Mouse (Mus musculus): Measurements from ENCODE around the gene Acp7. TPM values are rescaled to one million over a fixed set of nuclear protein-coding genes. Genes with fewer than 3 reads are reported as not detected.
A peak's percentile ranks its signal among the peaks of the same experiment; 100 is the strongest.
"Not testable (repeated sequence)": the region's sequence is repeated elsewhere in the genome, so short reads cannot be mapped to it uniquely, and the experiment has no call there.

The Acp7 gene
- polyA plus RNA-seq, 1 experiment: 0.30 TPM

- peak; percentile 22; the same call in 1 of the 2 replicates for TF ChIP-seq CTCF (IDR thresholded peaks at IDR 0.05; ENCODE audit: borderline replicate concordance, extremely low read depth, insufficient read depth, insufficient read length)
- TF ChIP-seq POLR2A (IDR thresholded peaks at IDR 0.05; ENCODE audit: borderline replicate concordance, extremely low read depth, insufficient read depth, insufficient read length, poor library complexity, severe bottlenecking): no peak
- no peak for DNase-seq (ENCODE audit: low read depth)
Observed at GRCm38 (mm10) chr7:28647016-28647415, 15.9 kb upstream of the Acp7 start.

GRCm38 (mm10) chr7:28645947-28646475, 14.9 kb upstream of the Acp7 start:
- TF ChIP-seq POLR2A (IDR thresholded peaks at IDR 0.05; ENCODE audit: borderline replicate concordance, extremely low read depth, insufficient read depth, insufficient read length, poor library complexity, severe bottlenecking): no peak
- no peak for TF ChIP-seq CTCF (IDR thresholded peaks at IDR 0.05; ENCODE audit: borderline replicate concordance, extremely low read depth, insufficient read depth, insufficient read length)
- DNase-seq (ENCODE audit: low read depth): no peak

GRCm38 (mm10) chr7:28645366-28645765, 14.2 kb upstream of the Acp7 start:
- no peak for DNase-seq (ENCODE audit: low read depth)
- TF ChIP-seq CTCF (IDR thresholded peaks at IDR 0.05; ENCODE audit: borderline replicate concordance, extremely low read depth, insufficient read depth, insufficient read length): no peak

GRCm38 (mm10) chr7:28641546-28641945, 10.4 kb upstream of the Acp7 start:
- TF ChIP-seq CTCF (IDR thresholded peaks at IDR 0.05; ENCODE audit: borderline replicate concordance, extremely low read depth, insufficient read depth, insufficient read length) (no peak), POLR2A (IDR thresholded peaks at IDR 0.05; ENCODE audit: borderline replicate concordance, extremely low read depth, insufficient read depth, insufficient read length, poor library complexity, severe bottlenecking) (no peak)
- no peak for DNase-seq (ENCODE audit: low read depth)

GRCm38 (mm10) chr7:28637511-28637910, 6.4 kb upstream of the Acp7 start:
- no peak for DNase-seq (ENCODE audit: low read depth)
- no peak for TF ChIP-seq CTCF (IDR thresholded peaks at IDR 0.05; ENCODE audit: borderline replicate concordance, extremely low read depth, insufficient read depth, insufficient read length)
- no peak for TF ChIP-seq POLR2A (IDR thresholded peaks at IDR 0.05; ENCODE audit: borderline replicate concordance, extremely low read depth, insufficient read depth, insufficient read length, poor library complexity, severe bottlenecking)

GRCm38 (mm10) chr7:28634128-28634527, 3.0 kb upstream of the Acp7 start:
- TF ChIP-seq POLR2A (IDR thresholded peaks at IDR 0.05; ENCODE audit: borderline replicate concordance, extremely low read depth, insufficient read depth, insufficient read length, poor library complexity, severe bottlenecking) (no peak), CTCF (IDR thresholded peaks at IDR 0.05; ENCODE audit: borderline replicate concordance, extremely low read depth, insufficient read depth, insufficient read length) (no peak)
- no peak for DNase-seq (ENCODE audit: low read depth)

GRCm38 (mm10) chr7:28624791-28625190, 6.3 kb downstream of the Acp7 start:
- DNase-seq (ENCODE audit: low read depth): no peak
- TF ChIP-seq POLR2A (IDR thresholded peaks at IDR 0.05; ENCODE audit: borderline replicate concordance, extremely low read depth, insufficient read depth, insufficient read length, poor library complexity, severe bottlenecking): no peak
- TF ChIP-seq CTCF (IDR thresholded peaks at IDR 0.05; ENCODE audit: borderline replicate concordance, extremely low read depth, insufficient read depth, insufficient read length): no peak

GRCm38 (mm10) chr7:28619098-28619715, 11.9 kb downstream of the Acp7 start:
- no peak for TF ChIP-seq POLR2A (IDR thresholded peaks at IDR 0.05; ENCODE audit: borderline replicate concordance, extremely low read depth, insufficient read depth, insufficient read length, poor library complexity, severe bottlenecking)
- DNase-seq (ENCODE audit: low read depth): no peak

- TF ChIP-seq POLR2A (IDR thresholded peaks at IDR 0.05; ENCODE audit: borderline replicate concordance, extremely low read depth, insufficient read depth, insufficient read length, poor library complexity, severe bottlenecking): no peak
- no peak for TF ChIP-seq CTCF (IDR thresholded peaks at IDR 0.05; ENCODE audit: borderline replicate concordance, extremely low read depth, insufficient read depth, insufficient read length)
- no peak for DNase-seq (ENCODE audit: low read depth)
Observed at GRCm38 (mm10) chr7:28605951-28606350, 25.2 kb downstream of the Acp7 start.

GRCm38 (mm10) chr7:28603788-28604187, 27.3 kb downstream of the Acp7 start:
- not testable (repeated sequence) for DNase-seq (ENCODE audit: low read depth)
- peak; percentile 19; the same call in 1 of the 2 replicates for TF ChIP-seq CTCF (IDR thresholded peaks at IDR 0.05; ENCODE audit: borderline replicate concordance, extremely low read depth, insufficient read depth, insufficient read length)

- TF ChIP-seq CTCF (IDR thresholded peaks at IDR 0.05; ENCODE audit: borderline replicate concordance, extremely low read depth, insufficient read depth, insufficient read length) (no peak), POLR2A (IDR thresholded peaks at IDR 0.05; ENCODE audit: borderline replicate concordance, extremely low read depth, insufficient read depth, insufficient read length, poor library complexity, severe bottlenecking) (no peak)
- DNase-seq (ENCODE audit: low read depth): no peak
Observed at GRCm38 (mm10) chr7:28603136-28603535, 28.0 kb downstream of the Acp7 start.

- DNase-seq (ENCODE audit: low read depth): peak; percentile 76
- no peak for TF ChIP-seq POLR2A (IDR thresholded peaks at IDR 0.05; ENCODE audit: borderline replicate concordance, extremely low read depth, insufficient read depth, insufficient read length, poor library complexity, severe bottlenecking)
- peak; percentile 75; the same call in 1 of the 2 replicates for TF ChIP-seq CTCF (IDR thresholded peaks at IDR 0.05; ENCODE audit: borderline replicate concordance, extremely low read depth, insufficient read depth, insufficient read length)
Observed at GRCm38 (mm10) chr7:28601668-28602067, 29.5 kb downstream of the Acp7 start.

Measured in brain, embryonic 14.5 days (tissue).